Mouse (Mus musculus): ENCODE measurements around the gene Abhd11.
"Not testable (repeated sequence)": the region's sequence is repeated elsewhere in the genome, so short reads cannot be mapped to it uniquely, and the experiment has no call there.

Abhd11 gene

GRCm38 (mm10) chr5:135023344-135024173, 14.6 kb downstream of the Abhd11 start, which contains the start of gene Stx1a:
Gene Stx1a, plus strand, starts transcription at chr5:135023482.
- CTCF ChIA-PET, result interaction anchor here (0.7 to 0.8 kb wide), 2 partner anchors 9 to 110 kb away, joined by 3 read pairs; no protein-coding TSS in a partner anchor

- CTCF ChIA-PET, result interaction anchor here (0.7 kb wide), 1 partner anchor 109 kb away, joined by 3 read pairs; no protein-coding TSS in a partner anchor
Measured at GRCm38 (mm10) chr5:135024665-135025224, 15.8 kb downstream of the Abhd11 start.

GRCm38 (mm10) chr5:135025899-135026298, 16.9 kb downstream of the Abhd11 start:
- CTCF ChIA-PET, result no interaction called here

GRCm38 (mm10) chr5:135029007-135029854, 20.3 kb downstream of the Abhd11 start:
- CTCF ChIA-PET, result no interaction called here

GRCm38 (mm10) chr5:135032581-135032980, 23.6 kb downstream of the Abhd11 start:
- CTCF ChIA-PET, result interaction anchor here (0.6 kb wide), 1 partner anchor 17 kb away, joined by 5 read pairs; no protein-coding TSS in a partner anchor

- CTCF ChIA-PET, result interaction anchor here (0.6 kb wide), 2 partner anchors 19 to 241 kb away, joined by 3 read pairs; no protein-coding TSS in a partner anchor
Measured at GRCm38 (mm10) chr5:135034593-135034992, 25.6 kb downstream of the Abhd11 start.

- CTCF ChIA-PET, result no interaction called here
Measured at GRCm38 (mm10) chr5:135035608-135036359, 26.8 kb downstream of the Abhd11 start.

GRCm38 (mm10) chr5:135037946-135038345, 29.0 kb downstream of the Abhd11 start:
- CTCF ChIA-PET, result no interaction called here

GRCm38 (mm10) chr5:135039541-135039940, 30.6 kb downstream of the Abhd11 start:
- CTCF ChIA-PET, result no interaction called here

- CTCF ChIA-PET, result no interaction called here
Measured at GRCm38 (mm10) chr5:135040059-135040458, 31.1 kb downstream of the Abhd11 start.

GRCm38 (mm10) chr5:135040777-135041176, 31.8 kb downstream of the Abhd11 start:
- CTCF ChIA-PET, result interaction anchor here (0.6 kb wide), 2 partner anchors 109 to 267 kb away, joined by 8 to 15 read pairs; partner anchors contain the start of gene Tbl2

GRCm38 (mm10) chr5:135042105-135042788, 33.3 kb downstream of the Abhd11 start:
- CTCF ChIA-PET, result interaction anchor here (0.7 kb wide), 1 partner anchor 65 kb away, joined by 16 read pairs; no protein-coding TSS in a partner anchor

- CTCF ChIA-PET, result no interaction called here
Measured at GRCm38 (mm10) chr5:135044575-135044974, 35.6 kb downstream of the Abhd11 start.

- CTCF ChIA-PET, result no interaction called here
Measured at GRCm38 (mm10) chr5:135048539-135048938, 39.6 kb downstream of the Abhd11 start.

GRCm38 (mm10) chr5:135049268-135049667, 40.3 kb downstream of the Abhd11 start:
- CTCF ChIA-PET, result not testable (repeated sequence)

GRCm38 (mm10) chr5:135053356-135053755, 44.4 kb downstream of the Abhd11 start:
- CTCF ChIA-PET, result no interaction called here

Data from spleen, embryonic (tissue).